Mouse (Mus musculus) neural tube, embryonic 11.5 days (tissue): ENCODE measurements around the gene Dennd1a. TPM values are rescaled to one million over a fixed set of nuclear protein-coding genes. Genes with fewer than 3 reads are reported as not detected.

ENCODE experiments used
- ATAC-seq: fragments of 200-750 bp; cut with Nextera tagmentation; 2 replicates; pipeline ENCODE4 v1.8.0; 2017; ENCODE audit warnings: moderate number of reproducible peaks, mild to moderate bottlenecking, moderate TSS enrichment, moderate library complexity; ENCODE audit not compliant: insufficient read depth, low FRiP score, low TSS enrichment
- DNase-seq: peaks from one replicate; pipeline ENCODE4 v3.0.0-alpha.2; 2015; ENCODE audit warnings: low spot score
- H3K27ac ChIP-seq: fragments of 300-500 bp; sonication (generic); 2 replicates; pipeline ENCODE4 v1.5.1; 2014; ENCODE audit warnings: low read depth, mild to moderate bottlenecking, low read length
- H3K27me3 ChIP-seq: fragments of 300-500 bp; sonication (generic); 2 replicates; pipeline ENCODE4 v1.6.1; 2014; ENCODE audit warnings: mild to moderate bottlenecking, low read length, mixed read lengths; ENCODE audit not compliant: control insufficient read depth, insufficient read depth
- H3K36me3 ChIP-seq: fragments of 300-500 bp; sonication (generic); 2 replicates; pipeline ENCODE4 v1.6.1; 2014; ENCODE audit warnings: mild to moderate bottlenecking, low read length, moderate library complexity, mixed read lengths; ENCODE audit not compliant: control insufficient read depth, insufficient read depth
- H3K4me1 ChIP-seq: fragments of 300-500 bp; sonication (generic); 2 replicates; pipeline ENCODE4 v1.6.1; 2014; ENCODE audit warnings: low read length, mixed read lengths; ENCODE audit not compliant: control insufficient read depth, insufficient read depth
- H3K4me2 ChIP-seq: fragments of 300-500 bp; sonication (generic); 2 replicates; pipeline ENCODE4 v1.6.1; 2014; ENCODE audit warnings: low read depth, mild to moderate bottlenecking, moderate library complexity
- H3K4me3 ChIP-seq: fragments of 300-500 bp; sonication (generic); 2 replicates; pipeline ENCODE4 v1.5.1; 2014; ENCODE audit warnings: low read depth, low read length
- H3K9ac ChIP-seq: fragments of 300-500 bp; sonication (generic); 2 replicates; pipeline ENCODE4 v1.6.1; 2014; ENCODE audit warnings: mild to moderate bottlenecking, low read length
- H3K9me3 ChIP-seq: fragments of 300-500 bp; sonication (generic); 2 replicates; pipeline ENCODE4 v1.6.1; 2016; ENCODE audit warnings: low read length; ENCODE audit not compliant: control insufficient read depth
- WGBS: fragments of 180-500 bp; shearing (Covaris S2); extraction: QIAGEN DNeasy Blood & Tissue Kit; methylation state at CpG from one replicate; pipeline ENCODE4 v1.1.7; 2014; 5-methylcytosine and 5-hydroxymethylcytosine counted together
- polyA plus RNA-seq: library from polyadenylated mRNA; unstranded; fragments of >200 nt; fragmentation: Nextera tagmentation; extraction: Ambion mirVana; gene quantifications from 2 replicates; pipeline ENCODE4 v1.2.1, GENCODE M21; 2014

The Dennd1a gene
- polyA plus RNA-seq, 1 experiment from 2014 or later = 7.3 TPM

DNA sequence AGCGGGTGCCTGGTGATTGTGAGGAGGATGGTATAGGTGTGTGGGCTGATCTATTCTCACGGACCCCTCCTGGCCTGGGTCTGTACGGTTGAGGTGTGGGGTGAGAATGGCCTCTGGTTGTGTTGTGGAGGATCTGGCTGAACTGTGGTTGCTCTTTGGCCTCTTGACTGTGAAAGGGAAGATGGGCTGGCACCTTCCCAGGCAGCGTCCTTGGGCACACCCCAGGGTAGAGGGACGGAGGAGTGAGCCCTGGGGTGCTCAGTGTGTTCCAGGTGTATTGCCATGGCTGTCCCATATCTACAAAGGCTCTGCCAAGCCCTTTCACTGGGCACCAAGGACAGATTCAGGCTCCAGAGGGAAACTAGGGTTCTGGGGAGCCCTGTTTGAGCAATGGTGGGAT, 498.2 kb downstream of the Dennd1a start:
- Histone ChIP-seq H3K9ac (no peak overlapping the region), H3K9me3 (no peaks in the 10 kb centered on the region), H3K36me3 (peaks cover 6% of the 10 kb centered on the region; the same call in 1 of the 2 replicates), H3K4me1 (0 out of 2 replicates have a peak, but pooled peaks cover 3% of the 10 kb centered on the region), H3K4me3 (no peak overlapping the region), H3K27me3 (peaks cover 11% of the 10 kb centered on the region), H3K27ac (no peak overlapping the region), H3K4me2 (no peak overlapping the region)
- 92% methylated on average over 5 of the region's 5 CpGs for WGBS
- no peak for DNase-seq
- ATAC-seq = no peak

DNA sequence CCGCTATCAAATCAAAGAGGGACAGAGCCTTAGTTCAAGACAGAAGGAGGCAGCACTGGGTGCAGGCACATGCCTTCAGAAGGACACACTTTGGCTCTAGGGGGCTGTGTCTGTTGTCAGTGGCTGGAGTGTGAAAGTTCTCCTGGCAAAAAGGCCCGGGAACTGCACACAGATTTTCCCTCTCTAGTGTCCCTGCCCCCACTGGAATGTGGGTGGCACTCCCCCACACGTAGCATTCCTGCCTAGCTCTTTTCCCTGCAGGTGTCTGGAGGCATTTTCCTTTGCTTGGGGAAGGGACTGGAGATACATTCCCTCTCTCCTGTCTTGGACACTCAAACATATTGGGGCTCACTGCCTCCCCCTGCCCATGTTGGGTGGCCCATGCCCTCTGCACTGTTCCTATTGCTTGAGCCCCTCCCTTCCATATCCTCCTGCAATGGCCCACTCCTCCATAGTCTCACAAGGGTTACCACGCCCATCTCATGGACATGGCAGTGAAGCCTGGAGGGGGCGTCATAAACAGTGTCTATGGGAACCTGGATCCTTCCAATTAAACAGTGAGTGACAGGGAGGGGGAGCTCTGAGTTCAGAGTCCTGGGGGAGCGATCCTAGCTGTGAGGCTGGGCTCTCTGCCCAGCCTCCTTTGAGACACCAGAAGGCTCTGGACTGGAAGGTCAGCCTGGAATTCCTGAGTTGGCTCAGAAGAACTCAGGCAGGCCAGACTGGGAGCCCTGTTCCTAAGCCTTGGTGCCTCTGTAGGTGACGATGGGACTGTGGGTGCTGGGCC, 498.8 kb downstream of the Dennd1a start:
- Histone ChIP-seq H3K4me1 (0 out of 2 replicates have a peak, but pooled peaks cover 3% of the 10 kb centered on the region), H3K4me2 (no peak overlapping the region), H3K9me3 (no peaks in the 10 kb centered on the region), H3K9ac (no peak overlapping the region), H3K27ac (no peak overlapping the region), H3K27me3 (peaks cover 8% of the 10 kb centered on the region), H3K4me3 (no peak overlapping the region), H3K36me3 (peaks cover 4% of the 10 kb centered on the region; the same call in 1 of the 2 replicates)
- 74% methylated on average over 7 of the region's 7 CpGs for WGBS
- DNase-seq (no peak), ATAC-seq (no peak)

DNA sequence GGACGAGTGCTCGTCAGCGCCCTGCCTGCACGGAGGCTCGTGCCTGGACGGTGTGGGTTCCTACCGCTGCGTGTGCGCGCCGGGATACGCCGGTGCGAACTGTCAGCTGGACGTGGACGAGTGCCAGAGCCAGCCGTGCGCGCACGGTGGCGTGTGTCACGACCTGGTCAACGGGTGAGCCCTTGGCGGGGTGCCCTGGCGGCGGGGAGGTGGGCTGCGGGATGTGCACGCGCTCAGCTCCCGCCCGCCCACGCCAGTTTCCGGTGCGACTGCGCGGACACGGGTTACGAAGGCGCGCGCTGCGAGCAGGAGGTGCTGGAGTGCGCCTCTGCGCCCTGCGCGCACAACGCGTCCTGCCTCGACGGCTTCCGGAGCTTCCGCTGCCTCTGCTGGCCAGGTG, 500.7 kb downstream of the Dennd1a start:
- H3K4me1 ChIP-seq = peaks cover 9% of the 10 kb centered on the region; the same call in 1 of the 2 replicates
- ATAC-seq (no peak), DNase-seq (no peak)
- H3K9ac ChIP-seq = no peak overlapping the region
- H3K27ac ChIP-seq = no peak overlapping the region
- H3K9me3 ChIP-seq = no peaks in the 10 kb centered on the region
- H3K4me3 ChIP-seq = 0 out of 2 replicates have a peak overlapping the region, but pooled peaks have one; percentile 10
- peak overlapping the region; percentile 22 for H3K4me2 ChIP-seq
- peaks cover 4% of the 10 kb centered on the region; the same call in 1 of the 2 replicates for H3K36me3 ChIP-seq
- H3K27me3 ChIP-seq = no peaks in the 10 kb centered on the region
- 34% methylated on average over 43 of the region's 52 CpGs for WGBS

DNA sequence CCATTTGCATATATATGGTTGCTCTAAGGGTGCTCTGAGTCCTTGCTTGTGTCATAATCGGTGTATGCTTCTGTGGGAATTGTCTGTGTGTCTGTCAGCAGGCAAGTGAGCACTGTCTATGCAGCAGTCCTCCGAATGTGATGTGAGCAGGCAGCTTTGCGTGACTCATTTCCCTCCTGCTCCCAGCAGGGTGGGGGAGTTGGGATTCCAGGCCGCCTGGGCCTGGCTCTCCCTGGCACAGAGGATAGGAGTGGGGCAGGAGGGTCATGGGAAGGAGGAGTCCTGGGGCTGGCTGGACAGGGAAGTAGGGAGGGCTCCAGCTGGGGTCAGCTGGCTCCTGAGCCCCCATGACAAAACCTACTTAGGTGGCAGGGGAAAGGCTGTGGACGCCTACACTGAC, 502.7 kb downstream of the Dennd1a start:
- DNase-seq = no peak
- H3K36me3 ChIP-seq = peaks cover 2% of the 10 kb centered on the region; the same call in 1 of the 2 replicates
- no peak for ATAC-seq
- no peaks in the 10 kb centered on the region for H3K27me3 ChIP-seq
- H3K4me1 ChIP-seq = peaks cover 26% of the 10 kb centered on the region
- 71% methylated on average over 5 of the region's 5 CpGs for WGBS
- no peak overlapping the region for H3K4me3 ChIP-seq
- H3K27ac ChIP-seq = no peak overlapping the region
- no peak overlapping the region for H3K9ac ChIP-seq
- no peaks in the 10 kb centered on the region for H3K9me3 ChIP-seq
- no peak overlapping the region for H3K4me2 ChIP-seq

DNA sequence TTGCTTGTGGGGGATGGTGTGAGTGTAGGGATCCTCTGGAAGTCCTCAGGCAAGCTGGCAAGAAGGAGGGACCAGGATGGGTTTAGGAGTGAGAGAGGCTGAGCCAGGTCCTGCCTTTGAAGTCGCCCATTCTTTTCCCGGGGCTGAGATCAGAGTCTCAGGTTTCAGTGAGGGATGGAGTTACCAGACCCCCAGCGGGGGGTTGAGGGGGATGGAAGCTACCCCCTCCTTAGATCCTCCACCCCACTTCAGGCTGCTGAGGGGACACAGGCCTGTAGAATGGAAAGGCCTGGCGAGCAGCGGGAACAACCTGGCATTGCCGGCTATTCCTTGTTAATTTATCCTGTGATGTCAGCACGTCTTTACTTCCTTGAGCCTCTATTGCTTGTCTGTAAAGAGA, 505.2 kb downstream of the Dennd1a start:
- Histone ChIP-seq H3K36me3 (peaks cover 2% of the 10 kb centered on the region; the same call in 1 of the 2 replicates), H3K9me3 (no peaks in the 10 kb centered on the region), H3K27me3 (no peaks in the 10 kb centered on the region), H3K4me3 (no peak overlapping the region), H3K4me2 (no peak overlapping the region), H3K27ac (no peak overlapping the region), H3K9ac (no peak overlapping the region), H3K4me1 (peaks cover 48% of the 10 kb centered on the region)
- DNase-seq (no peak), ATAC-seq (no peak)
- 11% methylated on average over 7 of the region's 7 CpGs for WGBS

DNA sequence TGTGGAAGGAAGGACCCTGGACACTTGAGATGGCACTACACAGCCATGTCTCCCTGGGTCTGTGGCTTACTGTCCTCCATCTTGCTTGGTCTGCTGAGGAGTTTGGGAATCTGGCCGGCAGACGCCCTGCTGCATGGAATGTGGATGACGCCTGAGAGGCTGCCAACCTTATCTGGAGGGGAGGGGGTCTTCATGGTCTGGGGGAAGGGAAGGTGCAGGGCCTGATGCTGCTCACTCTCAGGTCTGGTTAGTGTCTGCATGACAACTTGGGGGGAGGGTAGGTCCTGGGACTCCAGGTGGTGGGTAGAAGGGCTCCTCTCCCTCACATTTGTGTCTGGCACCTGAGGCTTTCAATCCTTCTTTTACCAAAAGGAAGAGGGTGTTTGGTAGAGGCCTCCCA, 505.8 kb downstream of the Dennd1a start:
- no peaks in the 10 kb centered on the region for H3K9me3 ChIP-seq
- DNase-seq = no peak
- ATAC-seq = no peak
- H3K4me2 ChIP-seq = no peak overlapping the region
- H3K27me3 ChIP-seq = no peaks in the 10 kb centered on the region
- 17% methylated on average over 3 of the region's 3 CpGs for WGBS
- H3K4me1 ChIP-seq = peaks cover 52% of the 10 kb centered on the region
- H3K27ac ChIP-seq = no peak overlapping the region
- no peak overlapping the region for H3K9ac ChIP-seq
- H3K36me3 ChIP-seq = peaks cover 2% of the 10 kb centered on the region; the same call in 1 of the 2 replicates
- no peak overlapping the region for H3K4me3 ChIP-seq

DNA sequence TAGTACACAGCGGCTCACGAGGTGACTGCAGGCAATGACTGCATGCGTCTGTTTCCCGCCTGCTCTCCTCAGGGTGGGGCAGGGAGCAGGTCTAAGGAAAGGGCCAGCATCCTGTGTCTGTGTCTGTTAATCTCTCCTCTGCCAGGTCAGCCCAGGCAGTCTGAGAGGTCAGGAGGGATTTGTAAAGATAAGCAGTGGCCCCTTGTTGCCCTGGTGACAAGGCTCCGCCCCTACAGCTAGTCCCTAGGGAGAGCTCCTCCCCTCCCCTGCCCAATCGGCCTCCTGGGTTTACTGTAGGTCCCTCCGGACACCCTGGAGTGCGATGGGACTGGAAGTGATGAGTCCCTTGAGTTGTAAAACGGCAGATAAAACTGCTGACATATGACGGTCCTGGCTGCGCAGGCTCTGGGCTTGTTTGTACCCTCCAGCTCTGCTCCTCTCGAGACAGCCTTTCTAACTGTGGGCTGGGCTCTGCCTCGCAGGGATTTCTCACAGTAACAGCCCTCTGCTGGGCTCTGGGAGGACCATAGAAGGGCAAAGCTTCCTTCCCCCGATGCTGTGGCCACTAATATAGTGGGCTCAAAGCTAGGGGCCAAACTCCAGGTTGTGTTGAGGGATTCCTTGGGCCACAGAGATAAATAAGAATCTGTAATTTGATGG, 506.8 kb downstream of the Dennd1a start:
- H3K4me3 ChIP-seq = peak overlapping the region; percentile 11
- H3K27ac ChIP-seq = peak overlapping the region; percentile 23; the same call in 1 of the 2 replicates
- peaks cover 55% of the 10 kb centered on the region for H3K4me1 ChIP-seq
- H3K9ac ChIP-seq = peak overlapping the region; percentile 29; the same call in 1 of the 2 replicates
- peak; percentile 79 for DNase-seq
- H3K36me3 ChIP-seq = peaks cover 2% of the 10 kb centered on the region; the same call in 1 of the 2 replicates
- no peaks in the 10 kb centered on the region for H3K9me3 ChIP-seq
- H3K4me2 ChIP-seq = peak overlapping the region; percentile 41
- ATAC-seq = no peak
- no peaks in the 10 kb centered on the region for H3K27me3 ChIP-seq
- 2% methylated on average over 14 of the region's 14 CpGs for WGBS

DNA sequence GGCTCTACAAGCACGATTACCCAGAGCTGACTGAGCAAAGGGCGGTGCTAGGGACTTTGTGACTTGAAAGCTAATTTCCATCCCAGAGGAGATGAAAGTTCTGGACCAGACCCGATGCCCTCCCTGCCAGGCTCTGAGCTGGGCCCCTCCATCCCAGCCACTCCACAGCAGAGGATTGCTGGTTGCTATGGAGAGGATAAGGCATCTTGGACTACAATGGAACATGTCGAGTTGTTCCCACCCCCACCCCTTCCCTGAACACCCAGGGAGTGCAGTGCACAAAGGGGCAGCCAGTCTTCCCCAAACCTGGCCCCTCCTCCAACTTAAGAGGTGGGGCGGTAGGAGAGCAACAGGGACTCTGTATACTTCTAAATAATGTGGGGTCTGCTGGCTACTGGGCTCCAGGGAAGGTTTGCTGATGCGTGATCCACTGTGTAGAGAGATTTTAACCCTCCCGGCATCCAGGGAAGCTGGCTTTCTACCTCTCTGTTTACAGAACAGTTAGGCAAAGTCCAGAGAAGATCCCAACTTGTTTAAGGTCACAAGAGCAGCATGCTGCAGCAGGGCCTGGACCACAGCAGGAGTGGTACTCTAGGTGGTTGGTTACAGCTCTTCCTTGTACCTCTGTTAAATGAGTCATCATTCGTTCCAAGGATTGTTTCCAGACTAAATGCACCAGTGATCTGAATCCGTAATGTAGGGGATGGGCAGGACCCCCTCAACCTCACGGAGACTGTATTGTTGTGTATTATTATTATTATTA, 509.1 kb downstream of the Dennd1a start:
- Histone ChIP-seq H3K4me1 (peaks cover 55% of the 10 kb centered on the region), H3K9ac (peak overlapping the region; percentile 35)
- WGBS = 19% methylated on average over 10 of the region's 10 CpGs

More for the DNA sequence above, 509.1 kb downstream of the Dennd1a start:
- ATAC-seq (peak; percentile 83), DNase-seq (peak; percentile 82)
- Histone ChIP-seq H3K9me3 (no peaks in the 10 kb centered on the region), H3K36me3 (peaks cover 1% of the 10 kb centered on the region; the same call in 1 of the 2 replicates), H3K4me3 (peak overlapping the region; percentile 53), H3K27ac (peak overlapping the region; percentile 65), H3K27me3 (no peaks in the 10 kb centered on the region), H3K4me2 (peak overlapping the region; percentile 68)
